Mouse (Mus musculus): ENCODE data around the gene Scamp3.

Gene Scamp3

DNA sequence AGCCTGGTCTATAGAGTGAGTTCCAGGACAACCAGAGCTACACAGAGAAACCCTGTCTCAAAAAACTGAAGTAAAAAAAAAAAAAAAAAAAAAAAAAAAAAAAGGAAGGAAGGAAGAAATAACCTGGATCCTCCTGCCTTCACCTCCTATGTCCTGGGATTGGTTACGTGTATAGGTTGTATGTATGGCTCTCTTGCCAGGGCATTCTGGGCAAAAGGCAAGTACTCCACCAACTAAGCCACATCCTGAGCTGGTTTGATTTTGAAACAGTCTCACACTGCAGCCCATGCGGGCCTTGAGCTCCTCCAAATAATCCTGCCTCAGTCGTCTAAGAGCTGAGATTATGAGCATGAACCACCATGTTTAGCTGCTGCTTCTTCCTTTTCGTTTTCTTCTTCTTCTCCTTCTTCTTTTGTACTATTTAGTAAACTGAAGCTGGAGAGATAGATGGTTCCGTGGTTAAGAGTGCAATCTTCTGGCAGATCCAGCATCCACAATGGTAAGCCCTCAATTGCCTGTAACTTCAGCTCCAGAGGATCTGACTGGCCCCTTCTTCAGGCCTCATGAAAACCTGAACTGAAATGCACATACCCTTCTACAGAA is 13.5 kb upstream of the Scamp3 start:
- in situ Hi-C loops (cut with MboI): no loop called here

DNA sequence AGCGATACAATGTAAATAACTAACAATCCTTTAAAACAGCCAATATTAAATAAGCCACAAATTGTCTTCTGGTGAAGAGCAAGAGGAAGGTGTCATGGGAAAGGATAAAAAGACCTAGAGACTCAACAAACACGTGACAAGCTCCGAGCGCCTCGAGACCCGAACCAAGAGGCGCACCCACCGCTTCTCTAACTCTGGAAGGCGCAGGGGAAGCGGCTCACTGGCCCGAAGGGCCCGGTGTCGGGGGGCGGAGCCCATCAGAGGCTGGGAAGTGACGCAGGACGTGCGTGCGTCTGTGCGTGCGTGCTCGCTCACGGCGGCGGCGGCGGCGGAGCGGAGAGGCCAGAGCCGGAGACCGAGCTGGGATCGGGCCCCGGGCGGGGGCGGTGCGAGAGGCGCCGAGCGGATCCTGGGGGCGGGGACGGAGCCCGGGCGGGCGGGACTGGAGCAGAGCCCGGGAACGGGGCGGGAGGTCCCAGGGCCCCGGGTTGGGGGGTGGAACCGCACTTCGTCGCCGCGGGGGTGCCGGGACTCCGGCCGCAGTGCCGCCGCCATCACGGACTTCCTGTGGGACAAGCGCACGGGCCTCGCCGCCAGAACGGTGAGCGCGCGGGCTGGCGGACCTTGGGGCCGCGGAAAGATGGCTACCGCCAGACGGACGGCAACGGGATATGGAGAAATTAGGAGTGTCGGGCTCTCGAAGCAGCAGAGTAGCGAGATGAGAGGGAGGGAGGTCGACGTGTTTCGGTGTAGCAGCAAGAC is 12.6 kb upstream of the Scamp3 start, which contains the start of gene Clk2:
Gene Clk2, plus strand, starts transcription at position 290 of the 762 bp plus-strand sequence.
- in situ Hi-C loops (cut with MboI): no loop called here

DNA sequence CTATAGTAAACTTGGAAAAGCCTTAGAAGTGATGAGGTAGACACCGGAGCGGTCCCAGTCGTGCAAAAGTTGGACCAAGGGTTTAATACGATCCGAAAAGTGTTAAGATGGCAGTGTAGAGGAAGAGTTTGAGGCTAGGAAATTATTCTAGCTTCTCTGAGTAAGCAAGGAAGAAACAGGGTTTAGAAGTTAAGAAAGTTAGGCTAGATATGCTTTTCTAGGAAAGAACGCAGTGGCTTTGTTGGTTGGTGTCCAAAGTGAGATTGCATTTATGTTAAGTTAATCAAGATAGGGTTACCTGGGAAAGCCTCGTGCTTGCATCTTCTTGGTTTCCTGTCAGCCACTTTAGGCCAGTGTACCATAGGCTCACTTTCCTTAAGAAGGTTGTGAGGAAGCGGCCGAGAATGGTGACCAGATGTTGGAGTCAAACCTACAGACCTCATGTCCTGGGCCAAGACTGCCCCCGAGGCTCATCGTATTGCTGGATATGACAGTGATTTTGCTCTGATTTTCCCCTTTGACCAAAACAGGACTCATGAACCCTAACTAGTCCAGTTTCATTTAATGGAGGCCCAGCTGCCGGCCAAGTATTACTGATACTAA is 11.9 kb upstream of the Scamp3 start:
- in situ Hi-C loops (cut with MboI): no loop called here

DNA sequence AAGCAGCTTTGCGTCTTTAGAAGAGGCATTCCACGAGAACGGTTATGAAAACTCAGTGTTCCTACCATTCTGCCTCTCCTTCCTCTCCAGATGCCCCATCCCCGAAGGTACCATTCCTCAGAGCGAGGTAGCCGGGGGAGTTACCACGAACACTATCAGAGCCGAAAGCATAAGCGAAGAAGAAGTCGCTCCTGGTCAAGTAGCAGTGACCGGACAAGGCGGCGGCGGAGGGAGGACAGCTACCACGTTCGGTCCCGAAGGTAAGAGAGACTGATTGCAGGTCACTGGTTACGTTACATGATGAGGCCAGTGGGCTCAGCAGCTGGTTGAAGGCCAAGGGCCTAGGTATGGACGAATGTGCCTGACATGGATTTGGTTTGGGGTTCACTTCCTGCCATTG is 10.3 kb upstream of the Scamp3 start:
- in situ Hi-C loops (cut with MboI): no loop called here

DNA sequence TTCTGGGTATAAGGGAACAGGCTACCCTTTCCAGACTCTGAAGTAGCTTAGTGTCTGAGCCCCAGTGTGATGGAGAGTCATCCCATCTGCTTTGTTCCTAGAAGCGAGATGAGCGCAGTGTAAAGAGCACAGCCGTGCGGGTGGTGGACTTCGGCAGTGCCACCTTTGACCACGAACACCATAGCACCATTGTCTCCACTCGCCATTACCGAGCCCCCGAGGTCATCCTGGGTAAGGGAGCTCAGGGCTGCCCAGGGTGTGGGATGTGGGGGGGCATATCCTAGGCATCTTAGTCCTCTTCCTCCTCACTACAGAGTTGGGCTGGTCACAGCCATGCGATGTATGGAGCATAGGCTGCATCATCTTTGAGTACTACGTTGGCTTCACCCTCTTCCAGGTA is 2.4 kb upstream of the Scamp3 start:
- in situ Hi-C loops (cut with MboI): no loop called here

DNA sequence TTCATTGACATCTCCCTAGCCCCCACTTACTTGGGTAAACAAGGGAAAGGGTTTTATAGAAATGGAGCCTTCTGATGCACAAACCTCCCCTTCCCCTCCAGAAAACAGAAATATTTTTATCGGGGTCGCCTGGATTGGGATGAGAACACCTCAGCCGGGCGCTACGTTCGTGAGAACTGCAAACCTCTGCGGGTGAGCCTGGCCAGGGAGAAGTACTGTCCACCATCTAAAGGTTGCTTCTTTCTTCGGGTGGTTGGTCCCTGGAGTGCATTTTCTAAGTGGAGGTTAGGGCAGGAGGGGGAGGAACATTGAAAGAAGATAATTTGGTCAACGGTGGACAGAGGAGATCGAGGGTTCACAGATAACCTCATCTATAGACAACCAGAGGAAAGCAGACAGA is 1.7 kb upstream of the Scamp3 start:
- in situ Hi-C loops (cut with MboI): no loop called here

DNA sequence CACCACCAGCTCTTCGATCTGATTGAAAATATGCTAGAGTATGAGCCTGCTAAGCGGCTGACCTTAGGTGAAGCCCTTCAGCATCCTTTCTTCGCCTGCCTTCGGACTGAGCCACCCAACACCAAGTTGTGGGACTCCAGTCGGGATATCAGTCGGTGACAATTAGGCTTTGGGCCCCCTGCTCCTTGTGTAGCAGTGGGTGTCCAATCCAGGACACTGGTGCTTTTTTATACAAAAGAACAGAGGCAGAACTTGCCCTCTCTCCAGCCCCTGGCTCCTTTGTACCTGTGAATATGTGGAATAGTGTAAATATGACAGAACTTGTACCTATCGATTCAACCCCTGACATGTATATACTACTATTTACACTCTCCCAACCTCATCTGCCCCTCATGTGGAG is 852 bp upstream of the Scamp3 start:
- in situ Hi-C loops (cut with MboI): no loop called here

DNA sequence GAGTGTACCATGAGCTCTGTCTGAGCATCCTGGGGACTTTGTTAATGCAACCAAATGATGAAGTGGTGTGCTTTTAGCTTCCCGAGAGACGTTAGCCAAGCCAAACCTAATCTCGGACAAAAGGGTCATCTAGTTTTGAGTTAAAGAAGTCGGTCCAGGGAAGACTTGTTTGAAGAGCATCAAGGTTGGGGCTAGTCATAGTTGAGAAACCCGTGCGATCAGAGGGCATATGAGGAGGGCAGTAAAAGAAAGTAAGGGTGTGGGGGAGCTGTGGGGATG is 773 bp downstream of the Scamp3 start:
- in situ Hi-C loops (cut with MboI): no loop called here

DNA sequence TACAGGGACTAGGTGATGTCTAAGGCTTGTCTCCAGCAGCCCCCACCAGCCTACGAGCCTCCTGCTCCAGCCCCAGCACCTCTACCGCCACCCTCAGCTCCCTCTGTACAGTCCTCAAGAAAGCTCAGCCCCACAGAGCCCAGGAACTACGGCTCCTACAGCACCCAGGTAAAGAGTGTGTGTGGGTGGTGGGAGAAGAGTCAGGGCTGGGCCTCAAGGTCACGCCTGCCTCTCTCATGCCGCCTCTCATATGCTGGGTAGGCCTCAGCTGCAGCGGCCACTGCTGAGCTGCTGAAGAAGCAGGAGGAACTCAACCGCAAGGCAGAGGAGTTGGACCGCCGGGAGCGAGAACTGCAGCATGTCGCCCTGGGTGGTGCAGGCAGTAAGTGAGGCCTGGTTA is 1.8 kb downstream of the Scamp3 start:
- in situ Hi-C loops (cut with MboI): no loop called here

DNA sequence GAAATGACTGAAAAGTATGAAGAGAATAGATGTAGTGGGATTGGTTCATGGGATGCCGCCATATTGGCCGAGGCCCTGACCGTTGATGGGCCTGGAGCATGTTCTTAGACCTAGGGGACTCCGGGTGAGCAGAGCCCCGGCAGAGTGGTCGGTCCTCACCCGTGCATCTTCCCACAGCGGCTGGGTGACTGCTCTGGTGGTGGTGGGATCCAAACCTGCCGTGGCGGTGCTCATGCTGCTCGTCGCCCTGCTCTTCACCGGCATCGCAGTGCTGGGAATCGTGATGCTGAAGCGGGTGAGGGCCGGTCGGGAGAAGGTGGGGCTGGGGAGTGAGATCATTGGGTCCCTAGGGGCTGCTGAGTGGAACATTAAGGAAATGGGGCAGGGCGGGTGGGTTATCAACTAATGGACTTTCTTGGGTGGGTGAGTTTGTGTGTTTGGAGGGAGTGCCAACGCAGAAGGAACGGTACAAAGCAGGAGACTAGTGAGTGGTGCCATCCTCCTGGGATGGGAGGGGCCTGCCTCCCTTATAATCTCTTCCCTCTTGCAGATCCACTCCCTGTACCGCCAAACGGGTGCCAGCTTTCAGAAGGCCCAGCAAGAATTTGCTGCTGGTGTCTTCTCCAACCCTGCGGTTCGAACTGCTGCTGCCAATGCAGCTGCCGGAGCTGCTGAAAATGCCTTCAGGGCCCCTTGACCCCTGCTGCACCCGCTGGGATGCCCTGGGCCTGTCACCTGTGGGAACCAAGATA is 4.7 kb downstream of the Scamp3 start:
- in situ Hi-C loops (cut with MboI): no loop called here

DNA sequence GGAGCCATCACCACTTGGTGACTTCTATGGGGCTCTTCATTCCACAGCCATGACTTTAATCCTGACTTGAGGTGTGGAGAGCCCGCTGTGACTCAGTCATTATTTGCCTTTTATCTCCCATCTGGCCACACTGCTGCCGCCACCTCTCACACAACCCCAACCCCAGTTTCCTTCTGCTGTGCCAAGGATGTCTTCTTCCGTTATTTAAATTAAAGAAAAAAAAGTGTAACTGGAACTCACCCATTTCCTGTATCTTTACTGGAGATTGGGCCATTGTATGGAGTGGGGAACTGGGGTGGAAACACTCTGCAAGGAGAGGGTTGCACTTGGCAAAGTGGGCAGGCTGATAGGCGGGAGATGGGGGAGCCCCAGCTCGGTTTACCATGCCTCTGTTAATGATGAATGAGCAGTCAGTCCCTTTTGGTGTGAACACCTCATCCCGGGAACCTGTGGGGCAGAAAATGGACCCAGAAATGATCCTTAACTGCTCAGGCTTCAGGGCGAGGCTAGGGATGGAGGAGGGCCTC is 5.3 kb downstream of the Scamp3 start:
- in situ Hi-C loops (cut with MboI): no loop called here

DNA sequence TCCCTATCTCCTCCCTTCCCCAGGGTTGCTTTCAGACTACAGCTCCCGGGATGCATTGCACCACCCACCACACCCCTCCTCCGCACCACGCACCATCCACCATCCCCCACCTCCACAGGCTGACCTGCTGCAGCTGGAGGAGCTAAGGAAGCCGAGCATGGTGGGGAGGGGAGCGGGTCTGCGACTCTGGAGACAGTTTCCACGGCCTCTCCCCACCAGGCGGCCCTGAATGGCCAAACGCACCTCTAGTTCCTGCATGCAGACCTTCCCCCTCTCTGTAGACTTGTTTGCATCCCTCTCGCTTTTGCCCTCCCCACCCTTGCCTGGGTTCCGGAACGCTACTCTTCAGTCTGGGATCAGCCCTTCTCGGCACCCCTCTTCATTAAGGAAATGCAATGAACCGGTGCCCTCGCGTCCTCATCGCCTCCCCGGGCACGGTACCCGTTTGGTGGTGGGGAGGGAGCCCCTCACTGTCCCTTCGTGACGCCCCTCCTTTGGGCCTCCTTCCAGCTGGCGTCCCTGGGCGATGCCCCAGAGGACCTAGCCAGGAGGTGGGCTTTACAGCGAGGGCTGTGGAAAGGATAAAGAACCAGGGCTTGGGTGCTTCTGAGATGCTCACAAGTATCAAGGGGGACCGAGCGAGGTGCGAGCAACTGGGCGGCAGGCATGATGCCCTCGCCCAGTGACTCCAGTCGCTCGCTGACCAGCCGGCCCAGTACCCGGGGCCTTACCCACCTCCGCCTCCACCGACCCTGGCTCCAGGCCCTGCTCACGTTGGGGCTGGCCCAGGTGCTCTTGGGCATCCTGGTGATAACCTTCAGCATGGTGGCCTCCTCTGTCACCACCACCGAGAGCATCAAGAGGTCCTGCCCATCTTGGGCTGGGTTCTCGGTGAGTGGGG is 6.0 kb downstream of the Scamp3 start, which contains the start of gene Fam189b:
Gene Fam189b, plus strand, starts transcription at position 86 of the 901 bp plus-strand sequence.
- in situ Hi-C loops (cut with MboI): no loop called here

DNA sequence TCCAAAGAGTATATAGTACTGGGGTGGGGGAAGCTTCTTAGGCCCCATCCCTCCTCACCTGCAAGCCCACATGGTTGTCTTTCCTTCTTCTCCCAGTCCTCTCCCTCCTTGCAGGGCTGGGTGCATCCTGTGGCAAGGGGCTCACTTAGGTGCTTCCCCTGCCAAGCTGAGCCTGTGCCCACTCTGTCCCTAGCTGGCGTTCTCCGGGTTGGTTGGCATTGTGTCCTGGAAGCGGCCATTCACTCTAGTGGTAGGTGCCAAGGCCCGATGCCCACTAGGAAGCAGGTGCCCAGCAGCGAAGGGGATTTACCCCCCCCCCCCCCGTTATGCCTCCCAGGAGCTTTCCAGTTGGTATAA is 6.7 kb downstream of the Scamp3 start:
- in situ Hi-C loops (cut with MboI): no loop called here

DNA sequence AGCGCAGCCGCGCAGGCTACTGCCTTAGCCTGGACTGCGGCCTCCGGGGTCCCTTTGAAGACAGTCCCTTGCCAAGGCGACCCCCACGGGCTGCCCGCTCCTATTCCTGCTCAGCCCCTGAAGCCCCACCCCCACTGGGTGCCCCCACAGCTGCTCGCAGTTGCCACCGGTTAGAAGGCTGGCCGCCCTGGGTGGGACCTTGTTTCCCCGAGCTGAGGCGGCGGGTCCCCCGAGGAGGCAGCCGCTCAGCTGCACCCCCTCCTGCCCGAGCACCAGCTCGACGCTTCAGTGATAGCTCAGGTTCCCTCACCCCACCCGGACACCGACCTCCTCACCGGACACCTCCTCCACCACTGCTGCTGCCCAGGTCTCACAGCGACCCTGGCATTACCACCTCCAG is 9.9 kb downstream of the Scamp3 start:
- in situ Hi-C loops (cut with MboI): no loop called here

DNA sequence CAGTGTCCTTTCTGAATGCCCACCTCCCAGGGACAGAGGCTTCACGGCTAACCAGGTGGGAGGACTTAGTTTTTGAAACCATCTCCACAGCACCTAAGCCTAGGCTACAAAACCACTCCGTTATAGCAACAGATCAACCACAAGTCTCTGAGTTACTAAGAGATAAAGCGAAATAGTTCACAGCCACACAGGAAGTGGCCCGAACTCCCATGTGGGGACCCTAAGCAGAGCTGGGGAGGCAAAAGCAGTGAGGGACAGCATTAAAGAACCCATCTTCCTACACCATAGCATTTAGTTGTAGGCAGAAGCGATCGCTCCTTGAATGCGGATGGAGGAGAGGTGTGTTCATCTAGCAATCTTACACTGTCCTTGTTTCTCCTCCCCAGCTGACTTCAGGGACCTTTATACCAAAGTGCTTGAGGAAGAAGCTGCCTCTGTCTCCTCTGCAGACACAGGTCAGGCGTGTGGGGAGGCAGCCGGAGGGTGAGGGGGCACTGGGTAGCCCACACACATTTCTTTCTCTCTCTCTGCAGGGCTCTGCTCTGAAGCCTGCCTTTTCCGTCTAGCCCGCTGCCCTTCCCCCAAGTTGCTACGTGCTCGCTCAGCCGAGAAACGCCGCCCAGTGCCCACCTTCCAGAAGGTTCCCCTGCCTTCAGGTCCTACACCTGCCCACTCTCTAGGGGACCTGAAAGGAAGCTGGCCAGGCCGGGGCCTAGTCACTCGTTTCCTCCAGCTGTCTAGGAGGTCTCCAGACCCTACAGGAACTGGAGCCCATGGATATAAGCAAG is 10.6 kb downstream of the Scamp3 start:
- in situ Hi-C loops (cut with MboI): no loop called here

DNA sequence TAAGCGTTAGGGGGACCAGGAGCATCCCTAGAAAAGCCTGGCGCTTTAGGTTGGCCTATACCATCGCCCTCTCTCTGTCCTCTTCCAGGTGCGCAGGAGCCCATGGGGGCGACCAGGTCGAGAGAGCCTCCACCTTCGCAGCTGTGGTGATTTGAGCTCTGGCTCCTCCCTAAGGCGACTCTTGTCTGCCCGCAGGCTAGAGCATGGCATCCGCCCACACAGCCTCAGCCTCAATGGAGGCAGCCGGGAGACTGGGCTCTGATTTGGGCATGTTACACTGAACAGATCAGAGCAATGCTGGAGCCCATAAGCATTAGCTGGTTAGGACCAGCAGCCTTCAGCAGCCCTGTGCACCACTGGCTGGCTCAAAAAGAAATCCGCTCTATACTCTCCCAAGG is 11.2 kb downstream of the Scamp3 start:
- in situ Hi-C loops (cut with MboI): no loop called here

DNA sequence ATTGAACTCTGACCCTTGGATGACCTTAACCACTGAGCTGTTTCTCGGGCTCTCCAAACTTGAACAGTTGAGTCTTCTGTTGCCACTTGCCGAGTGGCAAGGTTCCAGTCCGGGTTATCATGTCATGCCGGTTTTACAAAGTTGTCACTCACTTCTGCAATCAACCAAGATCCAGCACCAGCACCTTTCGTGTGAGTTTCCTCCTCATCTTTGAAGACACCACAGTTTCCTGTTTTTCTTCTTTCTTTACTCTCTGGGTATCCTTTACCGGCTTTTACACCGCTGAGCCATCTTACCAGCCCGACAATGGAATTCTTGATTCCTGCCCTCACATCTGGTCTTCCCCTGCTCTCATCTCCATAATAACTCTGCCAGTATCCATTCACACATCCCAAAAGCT is 13.2 kb downstream of the Scamp3 start:
- in situ Hi-C loops (cut with MboI): no loop called here

DNA sequence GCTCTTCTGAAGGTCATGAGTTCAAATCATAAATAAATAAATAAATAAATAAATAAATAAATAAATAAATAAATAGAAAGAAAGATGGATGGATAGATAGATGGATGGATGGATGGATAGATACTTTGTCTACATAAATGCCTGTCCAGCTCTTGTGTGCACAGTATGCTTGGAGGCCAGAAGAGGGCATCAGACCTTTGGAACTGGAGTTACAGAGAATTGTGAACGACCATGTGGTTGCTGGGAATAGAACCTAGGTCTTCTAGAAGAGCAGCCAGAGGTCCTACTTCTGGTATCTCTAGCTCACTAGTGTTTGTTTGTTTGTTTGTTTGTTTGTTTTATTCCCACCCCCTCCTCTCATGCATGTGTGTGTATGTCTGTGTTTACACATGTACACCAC is 16.1 kb downstream of the Scamp3 start:
- in situ Hi-C loops (cut with MboI): no loop called here

DNA sequence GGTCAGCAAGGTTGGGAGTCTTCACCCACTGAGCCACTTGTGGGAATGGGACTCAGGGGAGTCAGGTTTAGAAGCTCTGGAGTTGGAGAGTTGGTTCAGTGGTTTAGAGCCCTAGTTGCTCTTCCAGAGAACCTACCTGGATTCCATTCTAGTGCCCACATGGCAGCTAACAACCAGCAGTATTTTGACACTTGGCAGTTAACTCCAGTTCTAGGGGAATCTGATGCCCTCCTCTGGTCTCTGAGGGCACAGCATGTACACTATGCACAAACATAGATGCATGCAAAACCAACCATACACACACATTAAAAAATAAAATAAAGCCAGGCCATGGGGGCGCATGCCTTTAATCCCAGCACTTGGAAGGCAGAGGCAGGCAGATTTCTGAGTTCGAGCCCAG is 16.6 kb downstream of the Scamp3 start:
- in situ Hi-C loops (cut with MboI): no loop called here

DNA sequence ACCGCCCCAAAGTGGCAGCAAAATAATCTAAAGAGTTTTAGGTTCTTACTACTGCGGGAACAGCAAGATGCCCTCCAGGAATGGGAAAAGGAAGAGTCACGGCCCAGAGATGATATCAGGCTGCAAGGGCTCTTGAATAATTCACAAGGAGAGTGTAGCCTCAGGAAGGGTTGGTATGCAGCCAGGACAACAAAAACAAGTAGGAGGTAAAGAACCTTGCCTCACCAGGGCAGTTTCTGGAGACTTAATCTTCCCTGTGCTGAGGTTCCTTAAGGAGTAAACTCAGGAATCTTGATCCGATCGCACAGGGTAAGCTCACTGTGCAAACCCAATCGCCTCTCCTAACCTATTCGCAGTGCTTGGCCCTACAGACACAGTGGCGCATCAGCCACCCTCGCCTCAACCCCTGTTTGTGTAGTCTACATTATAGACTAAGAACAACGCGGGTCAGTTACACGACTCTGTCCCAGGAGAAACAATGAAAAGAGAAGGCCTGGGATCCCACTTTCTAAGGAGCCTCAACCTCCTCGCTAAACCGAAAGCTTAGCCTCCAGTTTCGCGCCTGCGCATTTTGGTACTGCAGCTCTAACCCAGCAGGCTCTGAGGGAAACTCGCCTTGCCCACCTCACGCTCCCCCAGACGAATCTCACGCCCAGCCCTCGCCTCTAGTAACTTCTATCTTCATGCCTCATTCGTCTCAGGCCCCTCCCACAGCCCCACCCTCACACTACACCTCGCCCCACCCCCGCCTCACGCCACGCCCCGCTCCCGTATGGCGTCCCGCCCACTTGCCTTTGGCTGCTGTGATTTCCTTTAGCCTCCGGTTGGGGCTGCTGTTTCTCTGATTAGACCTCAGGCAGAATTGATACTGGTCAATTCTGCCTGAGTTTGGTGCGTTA is 19.0 kb downstream of the Scamp3 start:
- in situ Hi-C loops (cut with MboI): no loop called here
